Mouse (Mus musculus) sigmoid colon, adult 10 weeks (tissue): ENCODE measurements around the gene Arpc1a. TPM values are rescaled to one million over a fixed set of nuclear protein-coding genes. Genes with fewer than 3 reads are reported as not detected.

Source experiments
- polyA plus RNA-seq: library from polyadenylated mRNA; stranded (reverse); fragments of 350-450 nt; fragmentation: Illumina TruSeq; extraction: RNeasy Lipid Tissue Mini Kit (QIAGEN cat#74804); gene quantifications from one replicate; pipeline ENCODE4 v1.2.3, GENCODE M21; 2014; ENCODE audit warnings: low read depth, low replicate concordance

Gene Arpc1a
- polyA plus RNA-seq, result 21.0 TPM

DNA sequence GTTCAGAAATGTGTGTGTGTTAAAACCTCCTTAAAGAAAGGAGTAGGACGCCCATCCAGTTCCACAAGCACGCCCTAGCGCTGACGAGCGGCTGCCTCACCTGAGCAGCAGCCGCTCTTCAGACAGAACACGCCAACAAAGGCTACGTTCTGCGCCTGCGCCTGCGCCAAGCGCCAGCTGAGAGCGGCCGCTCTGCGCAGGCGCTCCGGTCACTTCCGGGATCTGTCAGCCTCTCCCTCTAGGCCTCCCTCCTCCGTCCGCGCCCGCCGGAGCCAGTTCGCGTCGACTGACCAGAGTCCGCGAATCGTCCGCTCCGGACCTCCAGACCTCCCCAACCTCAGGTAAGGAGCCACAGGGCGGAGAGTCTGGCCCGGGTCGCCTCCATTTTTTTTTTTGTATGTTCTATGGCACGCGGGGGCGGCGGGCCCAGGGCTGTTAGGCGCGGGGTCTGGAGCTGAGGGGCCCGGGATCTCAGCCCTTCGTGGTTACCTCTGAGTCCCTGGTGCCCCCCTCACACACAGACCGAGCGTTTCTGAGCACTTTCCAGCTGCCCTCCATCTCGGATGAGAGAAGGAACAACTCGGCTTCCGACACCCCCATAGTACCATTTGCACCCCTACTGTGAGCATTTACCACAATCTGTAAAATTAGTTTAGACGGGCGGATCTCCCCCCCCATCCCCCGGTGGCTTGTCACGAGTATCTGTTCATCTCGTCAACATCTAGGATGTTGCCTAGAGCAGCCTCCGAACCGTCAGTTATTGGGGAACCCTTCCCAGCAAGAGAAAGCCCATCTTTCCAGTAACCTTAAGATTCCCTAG is at the start of gene Arpc1a, which contains the start of gene Kpna7:
Gene Arpc1a (plus strand): TSS at position 199 of the 820 bp plus-strand sequence.
Gene Kpna7 (minus strand): TSS at position 399 of the 820 bp plus-strand sequence.

GRCm38 (mm10) chr5:145042690-145043089 is 40.9 kb upstream of the Arpc1a start, which contains the start of gene 1700018F24Rik:
Gene 1700018F24Rik, plus strand, starts transcription at chr5:145042990.

GRCm38 (mm10) chr5:145114071-145114605 is 30.5 kb downstream of the Arpc1a start, which contains the start of gene Arpc1b:
Gene Arpc1b, plus strand, starts transcription at chr5:145114215.

GRCm38 (mm10) chr5:145139571-145140519 is 56.2 kb downstream of the Arpc1a start, which contains the start of the genes Pdap1 and Bud31:
Gene Pdap1, minus strand, starts transcription at chr5:145140238.
Gene Bud31, plus strand, starts transcription at chr5:145140362.

Other genes with a start within 250 kb of the Arpc1a start
- 10.9 TPM for gene Smurf1, start 118.0 kb upstream of the Arpc1a start, polyA plus RNA-seq
- gene Gm4871, start 51.1 kb upstream of the Arpc1a start, polyA plus RNA-seq, result not detected
- gene 1700018F24Rik, start 40.8 kb upstream of the Arpc1a start, polyA plus RNA-seq, result not detected
- gene Kpna7, start 200 bp downstream of the Arpc1a start, polyA plus RNA-seq, result not detected
- gene Arpc1b, start 30.4 kb downstream of the Arpc1a start, polyA plus RNA-seq, result 84.1 TPM
- gene Pdap1, start 56.4 kb downstream of the Arpc1a start, polyA plus RNA-seq, result 25.1 TPM
- gene Bud31, start 56.5 kb downstream of the Arpc1a start, polyA plus RNA-seq, result 230 TPM
- gene Ptcd1, start 83.3 kb downstream of the Arpc1a start, polyA plus RNA-seq, result 0.66 TPM
- 2.6 TPM for gene Cpsf4, start 83.4 kb downstream of the Arpc1a start, polyA plus RNA-seq
- 26.2 TPM for gene Atp5j2, start 108.2 kb downstream of the Arpc1a start, polyA plus RNA-seq
- gene Zkscan14, start 118.0 kb downstream of the Arpc1a start, polyA plus RNA-seq, result 2.3 TPM
- gene Zkscan5, start 120.7 kb downstream of the Arpc1a start, polyA plus RNA-seq, result 6.8 TPM
- 88.7 TPM for gene Zfp655, start 147.9 kb downstream of the Arpc1a start, polyA plus RNA-seq
- gene Zscan25, start 196.7 kb downstream of the Arpc1a start, polyA plus RNA-seq, result not detected